Mouse (Mus musculus): ENCODE measurements around the gene Elp5. TPM values are rescaled to one million over a fixed set of nuclear protein-coding genes. Genes with fewer than 3 reads are reported as not detected.
"Not testable (repeated sequence)": the region's sequence is repeated elsewhere in the genome, so short reads cannot be mapped to it uniquely, and the experiment has no call there.

Elp5 gene
- total RNA-seq, 1 experiment from 2014 or later, result 47.0 TPM

- ATAC-seq (replicated peaks; ENCODE audit: low read depth, poor library complexity, severe bottlenecking), result peak; percentile 46
Observed at GRCm38 (mm10) chr11:69966006-69966859, 16.1 kb downstream of the Elp5 start.

GRCm38 (mm10) chr11:69965271-69966005 is 16.9 kb downstream of the Elp5 start:
- ATAC-seq (replicated peaks; ENCODE audit: low read depth, poor library complexity, severe bottlenecking), result no peak

DNA sequence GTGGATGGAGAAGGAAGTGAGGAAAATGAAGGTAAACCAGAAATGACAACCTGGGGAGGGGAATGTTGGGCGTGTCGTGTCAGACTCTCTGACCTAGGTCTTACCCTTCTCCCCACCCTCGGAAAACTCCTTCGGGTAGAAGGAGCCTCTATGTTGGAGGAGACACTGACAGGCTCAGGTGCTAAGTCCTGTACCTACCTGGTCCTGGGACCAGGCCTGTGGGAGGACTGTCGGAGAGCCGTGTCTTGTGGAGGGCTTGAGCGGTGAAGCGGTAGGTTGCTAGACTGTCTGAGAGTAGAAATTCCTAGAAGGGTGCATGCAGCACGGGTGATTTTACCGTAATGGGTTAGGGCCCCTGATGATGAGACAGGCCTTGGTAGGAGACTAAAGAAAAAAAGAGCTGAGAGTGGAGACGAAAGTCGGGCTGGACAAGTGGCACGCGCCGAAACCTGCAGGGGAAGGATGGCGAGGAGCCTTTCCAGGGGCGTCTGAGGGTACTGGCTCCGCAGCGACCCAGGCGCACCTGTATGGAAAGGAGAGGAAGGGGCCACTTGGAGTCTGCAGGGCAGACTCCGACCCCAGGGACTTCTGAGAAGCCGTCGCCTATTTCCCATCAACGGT is 17.6 kb downstream of the Elp5 start, which contains the start of gene Cldn7:
Cldn7 (plus strand) TSS at position 130 of the 621 bp plus-strand sequence.
- ATAC-seq (replicated peaks; ENCODE audit: low read depth, poor library complexity, severe bottlenecking), result no peak

GRCm38 (mm10) chr11:69961841-69962240 is 20.5 kb downstream of the Elp5 start:
- ATAC-seq (replicated peaks; ENCODE audit: low read depth, poor library complexity, severe bottlenecking), result no peak

- no peak for ATAC-seq (replicated peaks; ENCODE audit: low read depth, poor library complexity, severe bottlenecking)
Observed at GRCm38 (mm10) chr11:69960616-69961015, 21.7 kb downstream of the Elp5 start.

GRCm38 (mm10) chr11:69956218-69956617 is 26.1 kb downstream of the Elp5 start:
- no peak for ATAC-seq (replicated peaks; ENCODE audit: low read depth, poor library complexity, severe bottlenecking)

DNA sequence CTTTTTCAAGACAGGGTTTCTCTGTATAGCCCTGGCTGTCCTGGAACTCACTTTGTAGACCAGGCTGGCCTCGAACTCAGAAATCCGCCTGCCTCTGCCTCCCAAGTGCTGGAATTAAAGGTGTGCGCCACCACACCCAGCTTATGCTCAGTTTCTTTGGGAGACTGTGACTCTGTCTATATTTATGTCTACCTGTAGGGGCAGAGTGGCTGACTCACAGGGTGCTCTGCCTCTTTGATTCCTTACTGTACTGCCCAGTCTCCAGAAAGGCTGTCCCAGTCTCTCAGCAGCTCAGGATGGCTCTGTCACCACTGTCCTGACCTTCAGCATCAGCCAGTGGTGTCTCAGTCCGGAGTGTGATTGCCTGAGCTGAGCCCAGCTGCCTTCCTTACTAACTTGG is 26.7 kb downstream of the Elp5 start:
- not testable (repeated sequence) for ATAC-seq (replicated peaks; ENCODE audit: low read depth, poor library complexity, severe bottlenecking)

GRCm38 (mm10) chr11:69953267-69953915 is 28.9 kb downstream of the Elp5 start:
- no peak for ATAC-seq (replicated peaks; ENCODE audit: low read depth, poor library complexity, severe bottlenecking)

GRCm38 (mm10) chr11:69952274-69952673 is 30.0 kb downstream of the Elp5 start:
- ATAC-seq (replicated peaks; ENCODE audit: low read depth, poor library complexity, severe bottlenecking), result no peak

DNA sequence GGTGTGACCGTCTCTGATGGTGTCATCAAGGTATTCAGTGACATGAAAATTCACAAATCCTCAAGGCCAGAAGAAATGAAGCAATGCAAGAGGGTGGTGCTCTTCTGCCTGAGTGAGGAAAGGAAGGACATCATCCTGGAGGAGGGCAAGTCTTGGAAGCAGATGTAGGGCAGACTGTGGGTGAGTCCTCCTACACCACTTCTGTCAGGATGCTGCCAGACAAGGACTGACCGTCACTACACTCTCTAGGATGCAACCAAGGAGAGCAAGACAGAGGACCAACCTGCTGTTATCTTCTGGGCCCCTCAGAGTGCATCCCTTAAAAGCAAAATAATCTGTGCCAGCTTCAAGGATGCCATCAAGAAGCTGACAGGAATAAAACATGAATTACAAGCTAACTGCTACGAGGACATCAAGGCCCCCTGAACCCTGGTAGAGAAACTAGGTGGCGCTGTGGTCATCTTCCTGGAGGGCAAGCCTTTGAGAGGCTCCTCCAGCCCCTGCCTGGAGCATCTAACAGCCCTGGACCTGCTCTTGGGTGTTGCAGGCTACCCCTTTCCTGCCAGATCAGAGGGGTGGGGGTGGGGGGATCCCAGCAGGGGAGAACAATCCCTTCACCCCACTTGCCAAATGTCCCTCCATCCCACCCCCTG is 31.4 kb downstream of the Elp5 start:
- ATAC-seq (replicated peaks; ENCODE audit: low read depth, poor library complexity, severe bottlenecking), result no peak

DNA sequence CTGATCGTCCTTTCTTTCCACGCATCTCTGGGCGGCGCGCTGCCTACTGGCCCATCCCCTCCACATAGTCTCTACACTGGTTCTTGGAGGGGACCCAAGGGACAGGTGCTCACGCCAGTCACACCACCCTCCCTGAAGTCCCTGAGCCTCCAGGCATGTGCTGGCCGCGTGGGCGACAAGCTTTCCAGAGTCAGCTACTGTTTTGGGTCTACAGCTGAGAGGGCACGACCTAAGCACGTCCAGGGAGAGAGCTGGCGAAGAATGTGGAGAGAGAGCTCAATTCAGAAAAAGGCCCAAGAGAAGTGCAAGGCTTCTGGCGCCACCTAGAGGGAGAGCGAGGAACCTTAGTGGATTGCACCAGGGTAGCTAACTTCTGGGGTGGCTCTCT is 33.6 kb downstream of the Elp5 start:
- peak; percentile 75 for ATAC-seq (replicated peaks; ENCODE audit: low read depth, poor library complexity, severe bottlenecking)

- peak; percentile 91 for ATAC-seq (replicated peaks; ENCODE audit: low read depth, poor library complexity, severe bottlenecking)
Observed at GRCm38 (mm10) chr11:69948066-69948762, 34.1 kb downstream of the Elp5 start, which contains the start of gene Slc2a4. Gene Slc2a4, minus strand, starts transcription at chr11:69948188.

DNA sequence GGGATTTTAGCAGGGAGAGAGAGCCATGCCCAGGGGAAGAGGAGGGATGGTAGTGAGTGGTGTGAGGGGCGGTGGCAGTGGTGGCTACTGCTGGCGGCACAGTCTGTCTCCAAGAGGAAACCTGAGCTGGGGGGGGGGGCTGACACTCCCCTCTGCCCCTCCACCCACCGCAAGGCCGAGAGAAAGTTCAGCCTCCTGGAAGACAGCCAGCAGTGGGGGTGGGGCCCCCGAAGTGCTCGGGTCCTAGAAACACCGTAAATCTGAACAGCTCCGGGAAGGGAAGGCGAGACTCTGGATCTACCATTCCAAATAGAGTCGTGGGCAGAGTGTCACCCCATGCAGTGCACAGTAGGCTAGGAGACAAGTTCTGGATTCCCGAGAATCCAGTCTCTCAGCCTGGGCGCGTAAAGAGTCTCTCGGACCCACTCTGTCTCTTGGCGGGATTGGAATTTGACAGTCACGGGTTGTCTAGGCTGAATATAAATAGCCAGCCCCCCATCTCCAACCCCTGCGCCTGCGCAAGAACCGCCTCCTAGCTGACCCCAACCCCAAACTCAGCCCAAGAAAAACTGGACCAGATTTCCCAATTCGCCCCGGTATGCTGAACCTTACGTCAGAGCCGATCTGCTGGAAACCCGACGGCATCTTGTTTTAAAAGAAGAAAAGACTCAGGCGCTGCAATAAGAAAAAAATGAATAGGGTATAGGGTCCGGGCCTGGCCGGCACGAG is 34.8 kb downstream of the Elp5 start:
- no peak for ATAC-seq (replicated peaks; ENCODE audit: low read depth, poor library complexity, severe bottlenecking)

DNA sequence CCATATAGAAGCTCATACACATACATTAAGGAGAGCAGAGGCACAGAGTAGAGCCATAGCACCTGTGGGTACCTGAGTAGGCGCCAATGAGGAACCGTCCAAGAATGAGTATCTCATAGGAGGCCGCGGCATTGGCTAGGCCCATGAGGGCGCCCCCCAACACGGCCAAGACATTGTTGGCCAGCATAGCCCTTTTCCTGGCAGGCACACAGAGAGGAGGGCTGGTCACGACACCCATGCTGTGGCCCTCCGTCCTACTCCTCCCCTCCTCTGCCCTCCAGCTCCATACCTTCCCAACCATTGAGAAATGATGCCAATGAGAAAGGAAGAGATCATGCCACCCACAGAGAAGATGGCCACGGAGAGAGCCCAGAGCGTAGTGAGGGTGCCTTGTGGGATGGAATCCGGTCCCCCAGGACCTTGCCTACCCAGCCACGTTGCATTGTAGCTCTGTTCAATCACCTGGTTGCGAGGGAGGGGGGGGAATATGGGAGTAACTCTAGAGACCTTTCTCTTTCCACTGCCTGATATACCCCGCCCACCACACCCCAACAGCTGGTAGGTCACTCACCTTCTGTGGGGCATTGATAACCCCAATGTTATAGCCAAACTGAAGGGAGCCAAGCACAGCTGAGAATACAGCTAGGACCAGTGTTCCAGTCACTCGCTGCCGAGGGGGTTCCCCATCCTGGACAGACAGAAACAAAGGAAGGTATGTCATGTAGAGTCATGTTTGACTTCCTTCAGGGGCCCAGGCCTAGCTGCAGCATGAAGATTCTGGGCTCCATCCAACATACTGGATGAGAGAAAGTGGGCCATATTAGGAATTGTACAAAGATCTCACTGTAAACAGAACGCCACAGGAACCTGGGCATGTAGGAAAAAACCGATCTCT is 36.1 kb downstream of the Elp5 start:
- ATAC-seq (replicated peaks; ENCODE audit: low read depth, poor library complexity, severe bottlenecking), result no peak

DNA sequence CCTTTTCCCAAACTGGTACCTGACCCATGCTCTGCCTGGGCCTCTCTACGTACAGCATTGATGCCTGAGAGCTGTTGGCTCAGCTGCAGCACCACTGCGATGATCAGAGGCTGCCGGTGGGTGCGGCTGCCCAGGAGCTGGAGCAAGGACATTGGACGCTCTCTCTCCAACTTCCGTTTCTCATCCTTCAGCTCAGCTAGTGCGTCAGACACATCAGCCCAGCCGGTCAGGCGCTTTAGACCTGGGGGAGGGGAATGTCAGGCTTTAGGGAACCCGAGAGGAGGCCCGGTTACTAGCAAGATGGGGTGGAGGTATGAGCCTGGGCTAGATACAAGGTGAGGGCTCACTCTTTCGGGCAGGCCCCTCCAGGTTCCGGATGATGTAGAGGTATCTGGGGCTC is 37.1 kb downstream of the Elp5 start:
- ATAC-seq (replicated peaks; ENCODE audit: low read depth, poor library complexity, severe bottlenecking), result no peak

DNA sequence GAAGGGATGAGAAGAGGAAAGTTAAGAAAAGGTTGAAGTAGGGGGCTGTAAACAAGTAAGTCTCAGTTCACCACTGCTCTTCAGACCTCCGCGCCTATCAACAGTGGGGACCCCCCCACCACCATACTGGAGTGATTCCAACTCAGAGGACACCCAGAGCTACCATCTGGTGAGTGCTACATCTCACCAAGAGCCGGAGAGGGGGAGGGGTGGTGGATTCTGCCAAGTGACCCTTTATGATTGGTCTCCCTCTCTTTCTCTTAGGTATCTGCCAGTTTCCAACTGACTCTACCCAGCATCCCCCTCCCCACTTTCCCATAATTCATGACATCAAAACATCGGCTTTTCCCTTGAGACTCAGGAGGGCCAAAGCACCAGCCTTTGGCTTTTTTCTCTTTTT is 41.4 kb downstream of the Elp5 start:
- ATAC-seq (replicated peaks; ENCODE audit: low read depth, poor library complexity, severe bottlenecking), result no peak

DNA sequence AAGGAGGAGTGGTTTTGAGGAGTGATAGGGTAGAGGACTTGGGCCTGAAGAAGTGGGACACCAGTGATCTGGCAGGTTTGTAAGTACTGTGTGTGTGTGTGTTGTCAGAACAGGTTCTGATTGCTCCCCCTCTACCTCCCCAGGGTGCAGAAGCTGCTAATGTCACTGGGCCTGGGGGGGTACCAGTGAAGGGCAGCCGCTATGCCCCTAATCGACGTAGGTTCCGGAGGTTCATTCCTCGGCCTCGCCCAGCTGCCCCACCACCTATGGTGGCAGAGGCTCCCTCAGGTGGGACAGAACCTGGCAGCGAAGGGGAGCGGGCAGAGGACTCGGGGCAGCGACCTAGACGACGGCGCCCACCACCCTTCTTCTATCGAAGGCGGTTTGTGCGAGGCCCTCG is 42.6 kb downstream of the Elp5 start:
- ATAC-seq (replicated peaks; ENCODE audit: low read depth, poor library complexity, severe bottlenecking), result no peak

GRCm38 (mm10) chr11:69939181-69939580 is 43.1 kb downstream of the Elp5 start:
- no peak for ATAC-seq (replicated peaks; ENCODE audit: low read depth, poor library complexity, severe bottlenecking)

Data from common myeloid progenitor, adult 5-6 weeks (primary cell).